Mouse (Mus musculus) CD8-positive naive resting alpha-beta T cell, adult 2 months (primary cell): ENCODE data around the gene Ano2.

Experiments used
- DNase-seq, 2 experiments: peaks; one replicate each; pipeline ENCODE4 v3.0.0; 2022; ENCODE audit warnings: low read depth in 2 of 2, low spot score in 2 of 2

Gene Ano2

GRCm38 (mm10) chr6:125690057-125690703, at the start of gene Ano2:
Ano2 (plus strand) TSS chr6:125690419.
- DNase-seq = no peak

- DNase-seq = no peak
These were observed 49.7 kb upstream of the Ano2 start for GRCm38 (mm10) chr6:125640486-125640885.

GRCm38 (mm10) chr6:125641146-125641545, 49.1 kb upstream of the Ano2 start:
- no peak for DNase-seq

GRCm38 (mm10) chr6:125648964-125649363, 41.3 kb upstream of the Ano2 start:
- no peak for DNase-seq

- DNase-seq = no peak
These were observed 38.9 kb upstream of the Ano2 start for GRCm38 (mm10) chr6:125651335-125651734.

- no peak for DNase-seq
These were observed 36.8 kb upstream of the Ano2 start for GRCm38 (mm10) chr6:125653416-125653815.

- no peak for DNase-seq
These were observed 33.3 kb upstream of the Ano2 start for GRCm38 (mm10) chr6:125656921-125657320.

GRCm38 (mm10) chr6:125657966-125658365, 32.3 kb upstream of the Ano2 start:
- no peak for DNase-seq

GRCm38 (mm10) chr6:125661106-125661877, 28.9 kb upstream of the Ano2 start:
- DNase-seq = peak; percentile 17 to 40

- DNase-seq = no peak
These were observed 26.3 kb upstream of the Ano2 start for GRCm38 (mm10) chr6:125663906-125664305.

GRCm38 (mm10) chr6:125671835-125672234, 18.4 kb upstream of the Ano2 start:
- DNase-seq = no peak

GRCm38 (mm10) chr6:125678492-125678891, 11.7 kb upstream of the Ano2 start:
- peak; percentile 12 to 37 for DNase-seq

GRCm38 (mm10) chr6:125680613-125681012, 9.6 kb upstream of the Ano2 start:
- DNase-seq = no peak

- no peak for DNase-seq
These were observed 4.8 kb upstream of the Ano2 start for GRCm38 (mm10) chr6:125685420-125685819.

GRCm38 (mm10) chr6:125687986-125688385, 2.2 kb upstream of the Ano2 start:
- DNase-seq = no peak

- DNase-seq = no peak
These were observed 10.9 kb downstream of the Ano2 start for GRCm38 (mm10) chr6:125701146-125701545.

GRCm38 (mm10) chr6:125711261-125711660, 21.0 kb downstream of the Ano2 start:
- DNase-seq = no peak

GRCm38 (mm10) chr6:125726408-125726807, 36.2 kb downstream of the Ano2 start:
- no peak for DNase-seq

GRCm38 (mm10) chr6:125727484-125727911, 37.3 kb downstream of the Ano2 start:
- no peak for DNase-seq

GRCm38 (mm10) chr6:125729471-125729870, 39.3 kb downstream of the Ano2 start:
- no peak for DNase-seq

- DNase-seq = no peak
These were observed 39.8 kb downstream of the Ano2 start for GRCm38 (mm10) chr6:125729986-125730535.
